Mouse (Mus musculus) brain, embryonic 14.5 days (tissue): ENCODE data around the gene Zc3h8. TPM values are rescaled to one million over a fixed set of nuclear protein-coding genes. Genes with fewer than 3 reads are reported as not detected.

Source experiments
- DNase-seq: peaks from one replicate; pipeline ENCODE4 v3.0.0-alpha.2; 2011; ENCODE audit warnings: low read depth
- CTCF ChIP-seq: fragments of 200-500 bp; IDR thresholded peaks from 2 replicates; pipeline ENCODE4 v1.5.1; 2012; ENCODE audit warnings: inconsistent platforms, mild to moderate bottlenecking, moderate library complexity, borderline replicate concordance; ENCODE audit not compliant: insufficient read depth, insufficient read length; ENCODE audit errors: extremely low read depth
- POLR2A ChIP-seq: fragments of 200-500 bp; IDR thresholded peaks from 2 replicates; pipeline ENCODE4 v1.6.1; 2012; ENCODE audit warnings: mild to moderate bottlenecking, inconsistent platforms, borderline replicate concordance; ENCODE audit not compliant: poor library complexity, insufficient read depth, insufficient read length, severe bottlenecking; ENCODE audit errors: extremely low read depth
- polyA plus RNA-seq: library from polyadenylated mRNA; depleted of rRNA; stranded (reverse); fragments of >200 nt; gene quantifications from 2 replicates; pipeline ENCODE4 v1.2.3, GENCODE M21; 2012; rRNA removed

Gene Zc3h8
- polyA plus RNA-seq, 1 experiment, result 8.7 TPM

DNA sequence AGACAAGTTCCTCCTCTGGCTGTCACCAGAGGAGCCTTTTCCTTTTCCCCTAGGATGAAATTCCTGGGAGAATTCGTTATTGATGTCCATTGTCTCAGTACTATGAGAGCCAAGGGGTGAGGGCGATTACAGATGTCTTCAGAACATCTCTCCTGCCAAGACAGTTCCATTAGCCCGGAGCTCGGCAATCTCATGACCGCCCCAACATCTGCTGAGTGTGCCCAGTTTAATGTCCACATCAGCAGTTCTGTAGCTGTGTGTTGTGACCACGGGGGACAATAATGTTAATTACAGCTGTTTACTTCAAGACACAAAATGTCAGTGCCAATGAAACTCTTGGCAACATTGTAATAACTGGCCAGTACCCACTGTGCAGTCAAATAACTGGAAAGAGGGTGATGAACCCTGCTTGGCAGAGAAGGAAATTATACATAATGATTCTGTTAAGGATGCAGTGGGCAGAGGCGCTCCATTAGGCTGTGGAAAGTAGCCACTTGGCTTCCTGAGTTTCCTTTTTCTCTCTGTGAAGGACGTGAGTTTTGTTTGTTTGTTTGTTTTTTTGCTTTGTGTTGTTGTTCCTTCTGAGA, 58.6 kb downstream of the Zc3h8 start:
- no peak for DNase-seq

DNA sequence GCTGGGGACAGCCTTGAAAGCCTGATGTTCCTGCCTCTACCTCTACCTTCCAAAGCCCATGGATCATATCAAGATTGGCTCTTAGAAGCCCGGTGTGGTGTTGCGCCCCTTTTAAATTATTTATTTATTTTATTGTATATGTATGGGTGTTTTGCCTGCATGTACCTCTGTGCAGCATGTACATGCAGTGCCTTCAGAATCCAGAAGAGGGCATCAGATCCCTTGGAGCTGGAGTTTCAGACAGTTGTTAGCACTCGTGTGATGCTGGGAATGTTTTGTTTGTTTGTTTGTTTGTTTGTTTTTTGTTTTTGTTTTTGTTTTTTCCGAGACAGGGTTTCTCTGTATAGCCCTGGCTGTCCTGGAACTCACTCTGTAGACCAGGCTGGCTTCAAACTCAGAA, 62.6 kb downstream of the Zc3h8 start:
- peak; percentile 14 for DNase-seq

More for the DNA sequence above, 58.6 kb downstream of the Zc3h8 start:
- TF ChIP-seq CTCF (no peak), POLR2A (no peak)

More for the DNA sequence above, 62.6 kb downstream of the Zc3h8 start:
- TF ChIP-seq POLR2A (no peak), CTCF (peak; percentile 38; the same call in 1 of the 2 replicates)

Other genes with a start within 250 kb of the Zc3h8 start
- gene Mertk, start 245.1 kb downstream of the Zc3h8 start, polyA plus RNA-seq, result 0.73 and 1.7 TPM in 2 replicates
- gene Tmem87b, start 126.0 kb downstream of the Zc3h8 start, polyA plus RNA-seq, result 26.6 and 28.3 TPM in 2 replicates
- 1.3 and 1.7 TPM in 2 replicates for gene Fbln7, start 81.1 kb downstream of the Zc3h8 start, polyA plus RNA-seq
- 2.4 and 4.0 TPM in 2 replicates for gene Zc3h6, start 23.3 kb upstream of the Zc3h8 start, polyA plus RNA-seq
- 18.4 and 18.5 TPM in 2 replicates for gene Gm10762, start 23.6 kb upstream of the Zc3h8 start, polyA plus RNA-seq
- gene Vinac1, start 104.1 kb upstream of the Zc3h8 start, polyA plus RNA-seq, result 0.78 and 0.90 TPM in 2 replicates
- 22.3 and 30.4 TPM in 2 replicates for gene Ttl, start 121.9 kb upstream of the Zc3h8 start, polyA plus RNA-seq
- gene Polr1b, start 156.9 kb upstream of the Zc3h8 start, polyA plus RNA-seq, result 34.4 and 34.9 TPM in 2 replicates
- 23.4 and 31.6 TPM in 2 replicates for gene Chchd5, start 185.6 kb upstream of the Zc3h8 start, polyA plus RNA-seq